8 mouse cellular contexts compared by ENCODE assay signal in genomic region chr9:106430015-106430264, GRCm38 (mm10). TPM values are rescaled to one million over a fixed set of nuclear protein-coding genes. Genes with fewer than 3 reads are reported as not detected.
DNase-seq lines count a peak whose midpoint lies in the region; ATAC-seq and TF ChIP-seq lines count a peak whose summit lies in the region.

No protein-coding gene starts in this region.

- 3% methylated on average over 4 of the region's 4 CpGs for WGBS in heart, embryonic 14.5 days
- 0% methylated on average over 4 of the region's 4 CpGs for WGBS in forebrain, postnatal 0 days
- 2% methylated on average over 4 of the region's 4 CpGs for WGBS in midbrain, embryonic 10.5 days

- peak overlapping the region; percentile 89 to 93 for H3K27ac ChIP-seq in heart, embryonic 14.5 days (replicated peaks in 1 of 2; ENCODE audit: control insufficient read depth in 1 of 2, insufficient read depth in 1 of 2, low read depth in 2 of 2, low read length in 2 of 2)
- peak overlapping the region; percentile 89 for H3K27ac ChIP-seq in forebrain, postnatal 0 days (ENCODE audit: low read depth, low read length)
- H3K27ac ChIP-seq in midbrain, embryonic 10.5 days (replicated peaks) = peak overlapping the region; percentile 99

- no peak for DNase-seq in heart, adult 11 months
- DNase-seq in G1E (ENCODE audit: low spot score) (no peak), adipocyte (ENCODE audit: low spot score) (no peak)
- DNase-seq in forebrain, postnatal 0 days = no peak
- no peak for DNase-seq in midbrain, embryonic 10.5 days (ENCODE audit: low spot score)
- no peak for DNase-seq in frontal cortex, adult 2 months (ENCODE audit: extremely low spot score in 1 of 2, low spot score in 1 of 2)
- no peak for DNase-seq in adrenal gland, adult 8-10 months

- no peaks in the 10 kb centered on the region for H3K27me3 ChIP-seq in heart, embryonic 14.5 days (ENCODE audit: control insufficient read depth, insufficient read depth, low read length)
- H3K27me3 ChIP-seq in G1E (ENCODE audit: insufficient read depth, low read length) = 0 out of 2 replicates have a peak, but pooled peaks cover 3% of the 10 kb centered on the region
- H3K27me3 ChIP-seq in forebrain, postnatal 0 days (ENCODE audit: insufficient read depth, low read length) = no peaks in the 10 kb centered on the region
- H3K27me3 ChIP-seq in midbrain, embryonic 10.5 days (ENCODE audit: low read depth, poor library complexity, severe bottlenecking) = no peaks in the 10 kb centered on the region

- no peak for TF ChIP-seq CTCF in G1E (IDR thresholded peaks at IDR 0.05; ENCODE audit: low read depth, low read length)
- no peak for TF ChIP-seq CTCF in forebrain, postnatal 0 days (IDR thresholded peaks at IDR 0.05; ENCODE audit: low read depth)

- no peak for ATAC-seq in heart, embryonic 14.5 days (ENCODE audit: insufficient number of reproducible peaks, insufficient read depth, low FRiP score, low read depth)
- no peak for ATAC-seq in G1E (ENCODE audit: extremely low read depth, insufficient number of reproducible peaks, low FRiP score, poor library complexity, severe bottlenecking)
- no peak for ATAC-seq in forebrain, postnatal 0 days

- peak overlapping the region; percentile 99 for H3K9ac ChIP-seq in heart, embryonic 14.5 days (ENCODE audit: low read length)
- H3K9ac ChIP-seq in forebrain, postnatal 0 days = peak overlapping the region; percentile 93

- no peaks in the 10 kb centered on the region for H3K9me3 ChIP-seq in heart, embryonic 14.5 days (ENCODE audit: control insufficient read depth, low read length)
- no peaks in the 10 kb centered on the region for H3K9me3 ChIP-seq in G1E (replicated peaks)
- H3K9me3 ChIP-seq in forebrain, postnatal 0 days (ENCODE audit: low read length) = no peaks in the 10 kb centered on the region
- no peaks in the 10 kb centered on the region for H3K9me3 ChIP-seq in midbrain, embryonic 10.5 days (replicated peaks)

- H3K4me2 ChIP-seq in heart, embryonic 14.5 days (ENCODE audit: low read length) = peak overlapping the region; percentile 82
- peak overlapping the region; percentile 54 for H3K4me2 ChIP-seq in forebrain, postnatal 0 days (ENCODE audit: low read depth)

- H3K36me3 ChIP-seq in heart, embryonic 14.5 days (ENCODE audit: control insufficient read depth, insufficient read depth, low read length) = peaks cover 42% of the 10 kb centered on the region
- H3K36me3 ChIP-seq in G1E (replicated peaks) = peaks cover 50% of the 10 kb centered on the region
- peaks cover 31% of the 10 kb centered on the region for H3K36me3 ChIP-seq in forebrain, postnatal 0 days (ENCODE audit: insufficient read depth)
- peaks cover 48% of the 10 kb centered on the region for H3K36me3 ChIP-seq in midbrain, embryonic 10.5 days

- peak overlapping the region; percentile 72 to 86 for H3K4me3 ChIP-seq in heart, embryonic 14.5 days (ENCODE audit: control insufficient read depth in 1 of 2, insufficient read depth in 1 of 2, low read depth in 1 of 2, low read length in 2 of 2)
- peak overlapping the region; percentile 92 for H3K4me3 ChIP-seq in G1E (ENCODE audit: low read depth, low read length)
- peak overlapping the region; percentile 70 for H3K4me3 ChIP-seq in forebrain, postnatal 0 days (ENCODE audit: low read depth, low read length)
- peak overlapping the region; percentile 96 for H3K4me3 ChIP-seq in midbrain, embryonic 10.5 days

- H3K4me1 ChIP-seq in heart, embryonic 14.5 days (ENCODE audit: control insufficient read depth in 2 of 2, insufficient read depth in 2 of 2, low read length in 2 of 2) = peaks cover 6 to 9% of the 10 kb centered on the region in 2 experiments
- peaks cover 45% of the 10 kb centered on the region for H3K4me1 ChIP-seq in G1E (ENCODE audit: insufficient read depth, low read depth, low read length)
- no peaks in the 10 kb centered on the region; the same call in none of the 2 replicates for H3K4me1 ChIP-seq in forebrain, postnatal 0 days (ENCODE audit: insufficient read depth)
- H3K4me1 ChIP-seq in midbrain, embryonic 10.5 days = peaks cover 15% of the 10 kb centered on the region

RNA-seq across cellular contexts. Expression of gene Rpl29, which starts 0.7 kb away (rescaled TPM):
- polyA plus RNA-seq in heart, embryonic 14.5 days (2014; fragmentation: Nextera tagmentation; extraction: Ambion mirVana) = 691 and 781 TPM in 2 replicates
- total RNA-seq in G1E (2014; fragmentation: Nextera tagmentation) = 149 and 190 TPM in 2 replicates
- total RNA-seq in G1E (2017) = 81.1 and 107 TPM in 2 replicates
- polyA plus RNA-seq in G1E (2012) = 29.5 and 38.8 TPM in 2 replicates
- total RNA-seq in forebrain, postnatal 0 days (2014; rRNA removed) = 890 and 984 TPM in 2 replicates
- polyA plus RNA-seq in forebrain, postnatal 0 days (2015; fragmentation: Nextera tagmentation; extraction: Ambion mirVana) = 678 and 804 TPM in 2 replicates
- polyA plus RNA-seq in midbrain, embryonic 10.5 days (2016; fragmentation: Nextera tagmentation; extraction: Ambion mirVana) = 872 and 1,015 TPM in 2 replicates
- polyA plus RNA-seq in frontal cortex, adult 2 months (2012; rRNA removed) = 727 and 762 TPM in 2 replicates
- 100 to 1,000 TPM; 369 to 422 (median 377) TPM for total RNA-seq in adrenal gland, adult 8-10 months (2022)

RNA-seq across cellular contexts. Expression of gene Acy1, which starts 8.2 kb away (rescaled TPM):
- polyA plus RNA-seq in heart, embryonic 14.5 days (2014; fragmentation: Nextera tagmentation; extraction: Ambion mirVana) = 22.8 and 24.8 TPM in 2 replicates
- total RNA-seq in G1E (2014; fragmentation: Nextera tagmentation) = 6.0 and 11.6 TPM in 2 replicates
- 11.0 and 17.1 TPM in 2 replicates for total RNA-seq in G1E (2017)
- 12.7 and 16.5 TPM in 2 replicates for polyA plus RNA-seq in G1E (2012)
- 12.9 and 18.1 TPM in 2 replicates for total RNA-seq in forebrain, postnatal 0 days (2014; rRNA removed)
- polyA plus RNA-seq in forebrain, postnatal 0 days (2015; fragmentation: Nextera tagmentation; extraction: Ambion mirVana) = 20.5 and 21.0 TPM in 2 replicates
- polyA plus RNA-seq in midbrain, embryonic 10.5 days (2016; fragmentation: Nextera tagmentation; extraction: Ambion mirVana) = 39.3 and 42.6 TPM in 2 replicates
- 9.8 and 9.9 TPM in 2 replicates for polyA plus RNA-seq in frontal cortex, adult 2 months (2012; rRNA removed)
- 10 to 100 TPM; 15.4 to 21.4 (median 18.2) TPM for total RNA-seq in adrenal gland, adult 8-10 months (2022)

RNA-seq across cellular contexts. Expression of gene Abhd14b, which starts 17.3 kb away (rescaled TPM):
- polyA plus RNA-seq in heart, embryonic 14.5 days (2014; fragmentation: Nextera tagmentation; extraction: Ambion mirVana) = 6.6 and 7.1 TPM in 2 replicates
- total RNA-seq in G1E (2014; fragmentation: Nextera tagmentation) = 6.9 and 7.7 TPM in 2 replicates
- total RNA-seq in G1E (2017) = 2.6 and 3.1 TPM in 2 replicates
- 2.3 and 3.1 TPM in 2 replicates for polyA plus RNA-seq in G1E (2012)
- 10.5 and 13.8 TPM in 2 replicates for total RNA-seq in forebrain, postnatal 0 days (2014; rRNA removed)
- polyA plus RNA-seq in forebrain, postnatal 0 days (2015; fragmentation: Nextera tagmentation; extraction: Ambion mirVana) = 7.6 and 8.8 TPM in 2 replicates
- polyA plus RNA-seq in midbrain, embryonic 10.5 days (2016; fragmentation: Nextera tagmentation; extraction: Ambion mirVana) = 5.2 TPM in 2 replicates
- polyA plus RNA-seq in frontal cortex, adult 2 months (2012; rRNA removed) = 29.0 and 36.5 TPM in 2 replicates
- total RNA-seq in adrenal gland, adult 8-10 months (2022) = 10 to 100 TPM; 46.4 to 65.7 (median 49.1) TPM

RNA-seq across cellular contexts. Expression of gene Abhd14a, which starts 17.5 kb away (rescaled TPM):
- 55.9 and 57.5 TPM in 2 replicates for polyA plus RNA-seq in heart, embryonic 14.5 days (2014; fragmentation: Nextera tagmentation; extraction: Ambion mirVana)
- total RNA-seq in G1E (2014; fragmentation: Nextera tagmentation) = 4.8 and 5.7 TPM in 2 replicates
- total RNA-seq in G1E (2017) = 7.7 and 8.4 TPM in 2 replicates
- 22.4 and 24.0 TPM in 2 replicates for polyA plus RNA-seq in G1E (2012)
- total RNA-seq in forebrain, postnatal 0 days (2014; rRNA removed) = 54.4 and 63.2 TPM in 2 replicates
- 84.1 and 87.1 TPM in 2 replicates for polyA plus RNA-seq in forebrain, postnatal 0 days (2015; fragmentation: Nextera tagmentation; extraction: Ambion mirVana)
- polyA plus RNA-seq in midbrain, embryonic 10.5 days (2016; fragmentation: Nextera tagmentation; extraction: Ambion mirVana) = 37.7 TPM in 2 replicates
- 73.6 and 78.1 TPM in 2 replicates for polyA plus RNA-seq in frontal cortex, adult 2 months (2012; rRNA removed)
- 10 to 100 TPM; 24.8 to 32.3 (median 26.4) TPM for total RNA-seq in adrenal gland, adult 8-10 months (2022)

RNA-seq across cellular contexts. Expression of gene Pcbp4, which starts 23.2 kb away (rescaled TPM):
- 59.0 and 66.4 TPM in 2 replicates for polyA plus RNA-seq in heart, embryonic 14.5 days (2014; fragmentation: Nextera tagmentation; extraction: Ambion mirVana)
- total RNA-seq in G1E (2014; fragmentation: Nextera tagmentation) = 9.2 and 9.9 TPM in 2 replicates
- total RNA-seq in G1E (2017) = 2.8 and 3.0 TPM in 2 replicates
- 18.9 and 22.1 TPM in 2 replicates for polyA plus RNA-seq in G1E (2012)
- total RNA-seq in forebrain, postnatal 0 days (2014; rRNA removed) = 454 and 602 TPM in 2 replicates
- polyA plus RNA-seq in forebrain, postnatal 0 days (2015; fragmentation: Nextera tagmentation; extraction: Ambion mirVana) = 251 and 273 TPM in 2 replicates
- 385 and 386 TPM in 2 replicates for polyA plus RNA-seq in midbrain, embryonic 10.5 days (2016; fragmentation: Nextera tagmentation; extraction: Ambion mirVana)
- polyA plus RNA-seq in frontal cortex, adult 2 months (2012; rRNA removed) = 220 and 253 TPM in 2 replicates
- total RNA-seq in adrenal gland, adult 8-10 months (2022) = 10 to 100 TPM; 20.4 to 47.9 (median 34.8) TPM

Comparison
In these comparisons a context has a peak if more than half of its experiments do, and no peak if none do; other contexts are left out.
1. RNA of gene Rpl29, which starts 0.7 kb away (polyA plus RNA-seq): 872 to 1,015 TPM in midbrain, embryonic 10.5 days, 691 to 781 TPM in heart, embryonic 14.5 days, 727 to 762 TPM in frontal cortex, adult 2 months and 678 to 804 TPM in forebrain, postnatal 0 days; 29.5 to 38.8 TPM in G1E; every median in the first group is over 10 times any median in the second.
2. Peak in every context shown above with its lines, with median percentiles within 50 percentile points of each other: H3K27ac ChIP-seq and H3K4me3 ChIP-seq.